Mouse (Mus musculus): Measurements from ENCODE around the gene 1810024B03Rik. TPM values are rescaled to one million over a fixed set of nuclear protein-coding genes. Genes with fewer than 3 reads are reported as not detected.

The 1810024B03Rik gene
- 1.9 TPM for polyA plus RNA-seq (2015; fragmentation: Illumina TruSeq; extraction: RNeasy Lipid Tissue Mini Kit (QIAGEN cat#74804); ENCODE audit: insufficient read depth, low replicate concordance)

GRCm38 (mm10) chr2:127207547-127208451, at the start of gene 1810024B03Rik, which contains the start of gene Snrnp200:
1810024B03Rik (minus strand) TSS chr2:127208280.
Snrnp200 (plus strand) TSS chr2:127208386.

GRCm38 (mm10) chr2:127247592-127248333, 39.7 kb upstream of the 1810024B03Rik start, which contains the start of the genes Ciao1 and Tmem127:
Ciao1 (minus strand) TSS chr2:127247816.
Tmem127 (plus strand) TSS chr2:127247908.

GRCm38 (mm10) chr2:127143158-127144063, 64.7 kb downstream of the 1810024B03Rik start, which contains the start of gene Itpripl1:
Itpripl1 (minus strand) TSS chr2:127143442.

Other genes starting within 250 kb of the 1810024B03Rik start
- 25.6 TPM for gene Ap4e1, start 199.6 kb downstream of the 1810024B03Rik start, polyA plus RNA-seq (2015; fragmentation: Illumina TruSeq; extraction: RNeasy Lipid Tissue Mini Kit (QIAGEN cat#74804); ENCODE audit: insufficient read depth, low replicate concordance)
- gene Blvra, start 137.6 kb downstream of the 1810024B03Rik start, polyA plus RNA-seq (2015; fragmentation: Illumina TruSeq; extraction: RNeasy Lipid Tissue Mini Kit (QIAGEN cat#74804); ENCODE audit: insufficient read depth, low replicate concordance), result 63.3 TPM
- 13.5 TPM for gene Ncaph, start 74.3 kb downstream of the 1810024B03Rik start, polyA plus RNA-seq (2015; fragmentation: Illumina TruSeq; extraction: RNeasy Lipid Tissue Mini Kit (QIAGEN cat#74804); ENCODE audit: insufficient read depth, low replicate concordance)
- gene Itpripl1, start 64.8 kb downstream of the 1810024B03Rik start, polyA plus RNA-seq (2015; fragmentation: Illumina TruSeq; extraction: RNeasy Lipid Tissue Mini Kit (QIAGEN cat#74804); ENCODE audit: insufficient read depth, low replicate concordance), result 18.3 TPM
- 80.2 TPM for gene Snrnp200, start 106 bp upstream of the 1810024B03Rik start, polyA plus RNA-seq (2015; fragmentation: Illumina TruSeq; extraction: RNeasy Lipid Tissue Mini Kit (QIAGEN cat#74804); ENCODE audit: insufficient read depth, low replicate concordance)
- gene Ciao1, start 39.5 kb upstream of the 1810024B03Rik start, polyA plus RNA-seq (2015; fragmentation: Illumina TruSeq; extraction: RNeasy Lipid Tissue Mini Kit (QIAGEN cat#74804); ENCODE audit: insufficient read depth, low replicate concordance), result 31.3 TPM
- 71.3 TPM for gene Tmem127, start 39.6 kb upstream of the 1810024B03Rik start, polyA plus RNA-seq (2015; fragmentation: Illumina TruSeq; extraction: RNeasy Lipid Tissue Mini Kit (QIAGEN cat#74804); ENCODE audit: insufficient read depth, low replicate concordance)
- gene Stard7, start 61.9 kb upstream of the 1810024B03Rik start, polyA plus RNA-seq (2015; fragmentation: Illumina TruSeq; extraction: RNeasy Lipid Tissue Mini Kit (QIAGEN cat#74804); ENCODE audit: insufficient read depth, low replicate concordance), result 131 TPM
- gene Dusp2, start 127.9 kb upstream of the 1810024B03Rik start, polyA plus RNA-seq (2015; fragmentation: Illumina TruSeq; extraction: RNeasy Lipid Tissue Mini Kit (QIAGEN cat#74804); ENCODE audit: insufficient read depth, low replicate concordance), result 67.0 TPM
- gene Astl, start 130.4 kb upstream of the 1810024B03Rik start, polyA plus RNA-seq (2015; fragmentation: Illumina TruSeq; extraction: RNeasy Lipid Tissue Mini Kit (QIAGEN cat#74804); ENCODE audit: insufficient read depth, low replicate concordance), result 0.17 TPM
- 0.51 TPM for gene Adra2b, start 154.9 kb upstream of the 1810024B03Rik start, polyA plus RNA-seq (2015; fragmentation: Illumina TruSeq; extraction: RNeasy Lipid Tissue Mini Kit (QIAGEN cat#74804); ENCODE audit: insufficient read depth, low replicate concordance)
- 0.11 TPM for gene Gpat2, start 216.9 kb upstream of the 1810024B03Rik start, polyA plus RNA-seq (2015; fragmentation: Illumina TruSeq; extraction: RNeasy Lipid Tissue Mini Kit (QIAGEN cat#74804); ENCODE audit: insufficient read depth, low replicate concordance)
- gene Fahd2a, start 236.3 kb upstream of the 1810024B03Rik start, polyA plus RNA-seq (2015; fragmentation: Illumina TruSeq; extraction: RNeasy Lipid Tissue Mini Kit (QIAGEN cat#74804); ENCODE audit: insufficient read depth, low replicate concordance), result 14.6 TPM